Mouse (Mus musculus): ENCODE results near the gene Slc17a6.

DNA sequence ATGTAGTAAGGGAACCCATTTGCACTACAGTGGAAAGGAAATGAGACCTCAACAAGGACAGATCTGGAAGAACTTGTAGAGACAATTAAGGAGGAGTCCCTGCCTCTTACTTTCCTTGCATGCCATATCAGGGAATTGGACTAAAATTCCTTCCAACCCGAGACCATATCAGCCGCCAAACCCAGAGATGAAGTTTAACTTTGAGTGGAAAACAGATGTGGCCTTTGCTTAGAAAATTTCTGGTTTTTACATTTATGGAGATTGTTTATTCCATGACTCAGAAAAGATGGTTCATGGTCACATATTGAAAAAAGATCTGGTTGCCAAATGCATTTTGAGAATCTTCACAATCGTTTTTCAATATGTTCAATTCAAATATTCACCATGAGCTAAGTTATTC lies 87.7 kb downstream of the Slc17a6 start:
- no peak for TF ChIP-seq EP300 (optimal IDR thresholded peaks at IDR 0.05)
- no peak for TF ChIP-seq CTCF (IDR thresholded peaks at IDR 0.05; ENCODE audit: low read depth)

Measured in stomach, postnatal 0 days (tissue).